Mouse (Mus musculus) cerebellum, adult 11 months (tissue): Measurements from ENCODE around the gene Bmp2.

Source experiments
- DNase-seq: peaks from one replicate; pipeline ENCODE4 v3.0.0; 2022

The Bmp2 gene

GRCm38 (mm10) chr2:133552031-133552841 lies at the start of gene Bmp2:
Gene Bmp2, plus strand, starts transcription at chr2:133552159.
- no peak for DNase-seq

GRCm38 (mm10) chr2:133505678-133506077 lies 46.3 kb upstream of the Bmp2 start:
- no peak for DNase-seq

- no peak for DNase-seq
Measured at GRCm38 (mm10) chr2:133507045-133507444, 44.9 kb upstream of the Bmp2 start.

GRCm38 (mm10) chr2:133509141-133509540 lies 42.8 kb upstream of the Bmp2 start:
- DNase-seq: no peak

GRCm38 (mm10) chr2:133511011-133511779 lies 40.8 kb upstream of the Bmp2 start:
- DNase-seq: no peak

- no peak for DNase-seq
Measured at GRCm38 (mm10) chr2:133516331-133517046, 35.5 kb upstream of the Bmp2 start.

- no peak for DNase-seq
Measured at GRCm38 (mm10) chr2:133517867-133518266, 34.1 kb upstream of the Bmp2 start.

GRCm38 (mm10) chr2:133521193-133521592 lies 30.8 kb upstream of the Bmp2 start:
- DNase-seq: no peak

GRCm38 (mm10) chr2:133522121-133522520 lies 29.8 kb upstream of the Bmp2 start:
- DNase-seq: no peak

GRCm38 (mm10) chr2:133525621-133526181 lies 26.3 kb upstream of the Bmp2 start:
- no peak for DNase-seq

- DNase-seq: no peak
Measured at GRCm38 (mm10) chr2:133529396-133529795, 22.6 kb upstream of the Bmp2 start.

GRCm38 (mm10) chr2:133533073-133533472 lies 18.9 kb upstream of the Bmp2 start:
- DNase-seq: no peak

- DNase-seq: no peak
Measured at GRCm38 (mm10) chr2:133535481-133535880, 16.5 kb upstream of the Bmp2 start.

GRCm38 (mm10) chr2:133536812-133537211 lies 15.1 kb upstream of the Bmp2 start:
- no peak for DNase-seq

GRCm38 (mm10) chr2:133540702-133541101 lies 11.3 kb upstream of the Bmp2 start:
- no peak for DNase-seq

- DNase-seq: no peak
Measured at GRCm38 (mm10) chr2:133550238-133550682, 1.7 kb upstream of the Bmp2 start.

- DNase-seq: no peak
Measured at GRCm38 (mm10) chr2:133552842-133553465, 995 bp downstream of the Bmp2 start.

GRCm38 (mm10) chr2:133553911-133554285 lies 1.9 kb downstream of the Bmp2 start:
- no peak for DNase-seq

GRCm38 (mm10) chr2:133554286-133555021 lies 2.5 kb downstream of the Bmp2 start:
- DNase-seq: no peak

- DNase-seq: no peak
Measured at GRCm38 (mm10) chr2:133564248-133564886, 12.4 kb downstream of the Bmp2 start.

- no peak for DNase-seq
Measured at GRCm38 (mm10) chr2:133565424-133565823, 13.5 kb downstream of the Bmp2 start.
